Mouse (Mus musculus): Measurements from ENCODE around the gene Odaph. TPM values are rescaled to one million over a fixed set of nuclear protein-coding genes. Genes with fewer than 3 reads are reported as not detected.
A peak's percentile ranks its signal among the peaks of the same experiment; 100 is the strongest.
"Not testable (repeated sequence)": the region's sequence is repeated elsewhere in the genome, so short reads cannot be mapped to it uniquely, and the experiment has no call there.

Gene Odaph
- total RNA-seq (2021) = not detected
- long read RNA-seq, experiment 1 = 0 reads
- long read RNA-seq, experiment 2 = 0 reads

DNA sequence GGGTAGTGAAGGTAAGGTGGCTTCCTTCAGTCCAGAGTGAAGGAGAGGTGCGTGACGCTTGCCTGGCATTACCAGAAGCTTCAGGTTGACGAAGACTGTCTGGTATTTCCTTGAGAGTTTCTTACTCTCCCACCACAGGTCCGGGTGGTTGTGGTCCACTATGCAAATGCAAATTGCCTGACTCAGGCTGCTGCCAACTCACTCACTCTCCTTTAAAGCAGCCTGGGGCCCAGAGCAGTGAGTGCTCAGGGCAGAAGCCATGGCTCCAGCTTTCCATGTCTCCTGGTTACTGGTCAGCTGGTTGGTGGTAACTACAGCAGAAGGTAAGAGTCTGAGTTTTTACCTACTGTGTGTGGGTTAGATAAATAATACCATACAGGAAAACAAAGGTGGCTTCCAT lies at the start of gene Odaph:
Gene Odaph (plus strand): TSS at position 240 of the 400 bp plus-strand sequence.
- no peak for DNase-seq (ENCODE audit: low spot score in 2 of 2)

DNA sequence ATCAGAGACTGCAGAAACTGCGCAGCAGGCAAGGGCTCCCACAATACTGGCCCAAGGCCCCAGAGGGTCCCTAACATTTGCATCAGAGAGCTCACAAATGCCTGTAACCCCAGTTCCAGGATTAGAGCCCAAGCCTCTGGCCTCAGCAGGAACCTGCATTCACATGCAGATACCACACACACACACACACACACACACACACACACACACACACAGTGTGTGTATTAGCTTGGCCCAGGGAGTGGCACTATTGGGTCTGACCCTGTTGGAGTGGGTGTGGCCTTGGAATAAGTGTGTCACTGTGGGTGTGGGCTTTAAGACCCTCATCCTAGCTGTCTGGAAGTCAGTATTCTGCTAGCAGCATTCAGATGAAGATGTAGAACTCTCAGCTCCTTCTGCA lies 41.7 kb upstream of the Odaph start:
- not testable (repeated sequence) for DNase-seq (ENCODE audit: low spot score in 2 of 2)

DNA sequence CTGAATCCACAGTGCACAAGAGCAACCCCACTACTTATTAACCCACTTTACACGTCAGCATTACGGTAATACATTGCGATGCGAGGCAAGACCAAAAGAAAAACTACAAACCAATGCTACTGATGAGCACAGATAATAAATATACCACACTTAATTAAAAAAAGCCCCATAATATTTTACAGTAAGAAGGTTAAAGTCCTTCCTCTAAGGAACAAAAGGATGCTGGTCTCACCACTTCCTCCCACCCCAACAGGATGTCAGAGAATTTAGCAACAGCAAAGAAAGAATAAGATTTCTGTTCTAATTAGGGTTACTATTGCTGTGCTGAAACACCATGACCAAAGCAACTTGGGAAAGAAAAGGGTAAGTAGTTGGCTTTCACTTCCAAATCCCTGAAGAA lies 40.3 kb upstream of the Odaph start:
- no peak for DNase-seq (ENCODE audit: low spot score in 2 of 2)

DNA sequence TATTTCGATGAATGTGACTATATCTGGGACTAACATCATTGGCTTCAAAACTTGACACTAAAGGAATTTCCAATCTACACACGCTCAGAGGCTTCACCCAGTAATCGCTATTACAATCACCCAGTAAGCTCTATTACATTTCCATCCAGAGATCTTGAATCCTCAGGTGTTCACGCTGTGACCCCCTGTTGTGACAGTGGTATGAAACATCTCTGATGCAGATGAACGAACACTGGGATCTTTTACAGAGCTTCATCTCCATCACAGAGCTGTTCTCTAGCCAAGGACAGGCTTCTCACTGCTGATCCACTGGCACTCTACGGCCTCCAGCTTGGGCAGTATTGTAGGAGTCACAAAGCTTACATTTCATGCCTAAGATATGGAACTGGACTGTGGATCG lies 37.8 kb upstream of the Odaph start:
- no peak for DNase-seq (ENCODE audit: low spot score in 2 of 2)

- no peak for DNase-seq (ENCODE audit: low spot score in 2 of 2)
Measured at GRCm38 (mm10) chr5:91951404-91951803, 35.9 kb upstream of the Odaph start.

- no peak for DNase-seq (ENCODE audit: low spot score in 2 of 2)
Measured at GRCm38 (mm10) chr5:91956991-91957760, 30.1 kb upstream of the Odaph start.

DNA sequence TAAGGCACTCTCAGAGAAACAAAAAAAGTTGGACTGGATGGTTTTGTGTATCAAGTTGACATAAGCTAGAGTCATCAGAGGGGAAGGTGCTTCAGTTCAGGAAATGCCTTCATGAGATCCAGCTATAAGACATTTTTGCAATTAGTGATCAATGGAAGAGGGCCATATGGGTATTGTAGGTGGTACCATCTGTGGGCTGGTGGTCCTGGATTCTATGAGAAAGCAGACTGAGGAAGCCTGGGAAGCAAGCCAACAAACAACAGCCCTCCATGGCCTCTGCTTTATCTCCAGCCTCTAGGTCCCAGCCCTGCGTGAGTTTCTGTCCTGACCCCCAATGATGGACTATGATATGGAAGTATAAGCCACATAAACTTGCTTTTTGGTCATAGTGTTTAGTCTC lies 28.2 kb upstream of the Odaph start:
- no peak for DNase-seq (ENCODE audit: low spot score in 2 of 2)

DNA sequence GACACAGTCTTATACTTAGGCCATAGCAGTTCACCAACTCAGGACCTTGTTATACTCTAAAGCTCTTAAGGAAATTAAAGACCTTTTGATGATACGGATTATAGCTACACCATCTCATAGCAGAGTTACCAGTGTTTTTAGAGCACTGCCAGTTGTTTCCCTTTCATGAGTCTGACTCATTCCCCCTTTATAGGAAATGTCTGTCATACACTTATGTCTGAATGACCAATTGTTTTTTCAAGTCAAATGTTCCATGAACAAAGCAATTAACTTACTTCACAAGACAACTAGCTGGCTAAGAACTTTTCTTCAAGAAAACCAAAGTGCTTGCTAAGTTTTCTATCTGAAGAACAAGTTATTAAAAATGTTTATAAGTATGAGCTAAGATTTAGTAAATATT lies 27.3 kb upstream of the Odaph start:
- DNase-seq (ENCODE audit: low spot score in 2 of 2) = no peak

- DNase-seq (ENCODE audit: low spot score in 2 of 2) = no peak
Measured at GRCm38 (mm10) chr5:91960606-91961254, 26.5 kb upstream of the Odaph start.

GRCm38 (mm10) chr5:91961370-91961769 lies 25.9 kb upstream of the Odaph start:
- no peak for DNase-seq (ENCODE audit: low spot score in 2 of 2)

DNA sequence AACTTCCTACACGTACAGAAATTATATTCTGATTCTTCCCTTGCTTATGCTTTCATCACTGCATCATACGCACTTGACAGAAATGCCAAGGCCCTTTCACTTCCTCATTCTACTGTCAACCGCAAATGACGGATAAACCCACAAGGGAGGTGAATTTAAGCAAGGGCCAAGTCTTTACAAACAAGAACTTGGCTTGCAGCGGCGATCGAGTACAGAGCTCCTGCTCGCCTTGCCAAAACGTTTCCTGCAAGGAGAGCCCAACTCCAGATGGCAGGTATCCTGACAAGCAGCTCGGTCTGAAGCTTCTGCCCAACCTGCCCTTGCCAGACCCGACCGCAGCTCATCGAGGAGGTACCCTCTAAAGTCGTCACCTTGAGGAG lies 25.0 kb upstream of the Odaph start:
- DNase-seq (ENCODE audit: low spot score in 2 of 2) = no peak

- DNase-seq (ENCODE audit: low spot score in 2 of 2) = peak; percentile 89 to 91
Measured at GRCm38 (mm10) chr5:91962639-91963440, 24.4 kb upstream of the Odaph start, which contains the start of gene Rchy1. Gene Rchy1 (minus strand): TSS chr5:91963068.

DNA sequence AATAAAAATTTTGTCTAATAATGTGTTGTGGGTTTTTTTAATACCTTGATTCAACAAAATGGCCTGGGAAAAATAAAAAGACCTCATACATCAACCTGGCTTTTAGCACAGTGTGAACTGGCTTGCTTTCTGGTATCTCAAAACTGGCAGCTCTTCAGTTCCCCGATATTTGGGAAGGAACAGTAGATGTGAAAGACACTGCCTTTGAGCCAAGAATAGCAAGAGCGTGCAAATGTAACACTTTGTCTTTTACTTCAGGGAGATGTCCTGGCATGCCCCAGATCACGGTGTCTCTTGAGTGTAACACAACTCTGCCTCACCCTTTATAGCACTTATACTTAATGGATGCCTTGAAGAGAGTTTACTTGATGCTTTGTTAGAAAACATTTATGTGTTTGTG lies 15.2 kb upstream of the Odaph start:
- no peak for DNase-seq (ENCODE audit: low spot score in 2 of 2)

DNA sequence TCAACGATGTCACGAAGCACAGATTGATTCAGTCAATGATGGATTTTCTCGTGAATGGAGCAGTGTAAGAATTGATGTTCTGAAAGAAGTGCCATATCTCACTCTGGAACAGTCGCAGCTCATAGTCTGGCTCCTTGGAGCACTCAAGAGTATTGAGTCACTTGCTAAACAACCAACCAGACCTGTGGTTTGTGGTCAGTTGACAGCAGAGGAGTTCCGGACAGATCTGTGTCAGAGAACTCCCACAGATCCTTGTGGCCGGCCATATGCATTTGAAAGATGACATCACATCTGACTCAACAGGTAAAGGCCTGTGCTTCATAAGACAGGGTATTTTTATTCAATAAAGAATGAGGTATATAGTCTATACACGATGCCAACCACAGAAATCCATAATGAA lies 13.3 kb upstream of the Odaph start:
- DNase-seq (ENCODE audit: low spot score in 2 of 2) = no peak

DNA sequence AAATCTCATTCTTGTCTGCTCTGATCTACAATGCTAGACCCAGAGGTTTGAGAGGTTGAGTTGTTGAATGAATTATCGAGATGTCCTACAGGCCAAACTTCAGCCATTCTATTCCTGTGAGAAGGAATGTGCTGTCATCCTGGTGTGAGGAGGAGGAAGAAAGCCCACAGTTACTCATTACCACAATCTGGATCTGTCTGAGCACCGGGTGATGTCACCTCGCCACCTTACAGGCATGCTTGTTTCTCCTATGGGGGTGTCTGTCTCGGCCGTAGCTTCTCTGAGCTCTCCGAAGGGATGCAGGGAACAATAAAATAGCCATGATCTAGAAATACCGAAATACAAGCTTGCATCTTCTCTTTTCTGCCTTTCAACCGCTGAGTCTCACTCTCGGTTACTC lies 11.5 kb upstream of the Odaph start:
- DNase-seq (ENCODE audit: low spot score in 2 of 2) = peak in 1 of 2 experiments; percentile 34

- DNase-seq (ENCODE audit: low spot score in 2 of 2) = no peak
Measured at GRCm38 (mm10) chr5:91976566-91977396, 10.5 kb upstream of the Odaph start.

GRCm38 (mm10) chr5:91977397-91977770 lies 9.9 kb upstream of the Odaph start:
- DNase-seq (ENCODE audit: low spot score in 2 of 2) = no peak

DNA sequence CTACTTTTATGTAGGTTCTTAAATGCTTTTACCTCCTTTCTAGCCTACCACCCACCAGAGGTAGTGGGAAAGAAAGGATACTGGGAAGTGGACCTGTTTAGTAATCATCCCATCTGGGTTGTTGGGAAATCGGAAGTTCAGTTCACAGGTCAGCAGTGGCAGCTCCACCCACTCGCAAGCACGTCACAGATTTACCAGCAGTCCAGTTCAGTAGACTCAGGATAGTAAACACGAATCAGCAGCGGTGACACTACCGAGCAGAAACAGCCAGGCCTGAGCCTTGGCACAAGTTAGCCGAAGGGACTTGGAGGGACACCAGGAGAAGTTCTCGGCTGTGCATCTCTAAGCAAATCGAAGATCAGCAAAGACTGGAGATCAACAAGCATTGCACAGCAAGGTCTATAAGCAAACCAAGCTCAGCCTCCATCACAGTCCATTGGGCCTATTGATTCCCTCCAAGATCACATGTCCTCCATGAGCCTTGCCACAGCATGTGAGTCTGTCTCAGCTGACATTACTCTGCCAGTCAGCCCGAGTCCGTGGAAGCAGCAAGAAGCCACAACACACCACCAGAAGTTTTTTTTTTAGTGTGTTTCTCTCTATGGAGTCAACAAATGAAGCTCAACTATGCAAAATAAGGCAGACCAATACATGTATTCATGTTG lies 6.0 kb upstream of the Odaph start:
- DNase-seq (ENCODE audit: low spot score in 2 of 2) = no peak

GRCm38 (mm10) chr5:91983490-91983889 lies 3.8 kb upstream of the Odaph start:
- DNase-seq (ENCODE audit: low spot score in 2 of 2) = peak in 1 of 2 experiments; percentile 16

DNA sequence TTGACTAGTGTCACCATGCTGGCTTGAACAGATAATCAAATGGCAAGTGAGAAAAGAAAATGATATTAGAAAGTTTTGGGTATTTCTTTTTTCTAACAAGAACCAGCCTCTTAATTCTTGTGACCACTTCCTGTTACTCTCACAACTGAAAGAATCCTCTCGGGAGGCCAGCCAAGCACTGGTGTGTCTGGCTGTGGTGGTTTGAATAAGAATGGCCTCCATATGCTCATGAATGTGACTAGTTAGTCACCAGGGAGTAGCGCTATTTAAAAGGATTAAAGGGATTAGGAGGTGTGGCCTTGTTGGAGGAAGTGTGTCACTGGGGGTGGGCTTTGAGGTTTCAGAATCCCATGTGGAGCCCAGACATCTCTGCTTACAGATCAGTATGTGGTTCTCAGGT lies 1.6 kb upstream of the Odaph start:
- no peak for DNase-seq (ENCODE audit: low spot score in 2 of 2)

- no peak for DNase-seq (ENCODE audit: low spot score in 2 of 2)
Measured at GRCm38 (mm10) chr5:91987799-91988198, 524 bp downstream of the Odaph start.
